In genomic region chr4:105158169-105158555, GRCm38 (mm10) we compare ENCODE assay signal across 8 mouse cellular contexts. TPM values are rescaled to one million over a fixed set of nuclear protein-coding genes. Genes with fewer than 3 reads are reported as not detected.
DNase-seq lines count a peak whose midpoint lies in the region; ATAC-seq and TF ChIP-seq lines count a peak whose summit lies in the region.

No protein-coding gene starts in this region.

- H3K79me2 ChIP-seq in CH12.LX (replicated peaks; ENCODE audit: control insufficient read depth, extremely low read depth, insufficient read depth, poor library complexity, severe bottlenecking): no peaks in the 10 kb centered on the region

- TF ChIP-seq EP300 in CH12.LX (IDR thresholded peaks at IDR 0.05; ENCODE audit: low read length): no peak

- H3K36me3 ChIP-seq in CH12.LX (replicated peaks in 1 of 2; ENCODE audit: control insufficient read depth in 1 of 2, insufficient read depth in 1 of 2, low read length in 1 of 2): no peaks in the 10 kb centered on the region
- no peaks in the 10 kb centered on the region for H3K36me3 ChIP-seq in forebrain, embryonic 16.5 days (ENCODE audit: control insufficient read depth, insufficient read depth)
- H3K36me3 ChIP-seq in lung, embryonic 16.5 days (ENCODE audit: control insufficient read depth, insufficient read depth, low read length): no peaks in the 10 kb centered on the region; the same call in 1 of the 2 replicates

- TF ChIP-seq POLR2A in CH12.LX (IDR thresholded peaks at IDR 0.05; ENCODE audit: low read depth, low read length): no peak

- intact Hi-C loops in heart, postnatal 36 days (cut with DNase I): loop anchor here (2.0 to 10.0 kb wide), 6 partner anchors 49 to 499 kb away; no protein-coding TSS in a partner anchor

- peak overlapping the region; percentile 99 for H3K4me2 ChIP-seq in CH12.LX (ENCODE audit: insufficient read depth, low read depth, poor library complexity, severe bottlenecking)
- H3K4me2 ChIP-seq in forebrain, embryonic 16.5 days (ENCODE audit: low read length): peak overlapping the region; percentile 79
- peak overlapping the region; percentile 68 for H3K4me2 ChIP-seq in lung, embryonic 16.5 days (ENCODE audit: low read depth, low read length)

- H3K4me3 ChIP-seq in CH12.LX (replicated peaks in 1 of 3; ENCODE audit: low read depth in 2 of 3, low read length in 2 of 3, poor library complexity in 1 of 3): peak overlapping the region; percentile 43 to 78 (median 66)
- H3K4me3 ChIP-seq in forebrain, embryonic 16.5 days (replicated peaks; ENCODE audit: low read length): peak overlapping the region; percentile 76
- H3K4me3 ChIP-seq in lung, embryonic 16.5 days (ENCODE audit: low read length): peak overlapping the region; percentile 93

- in situ Hi-C loops in CH12.LX (cut with MboI; ENCODE audit: low pct_ligation_motif_present, low pct_unique_long_range_greater_than_20kb, low sequenced_read_pairs): loop anchor here (5.0 kb wide), 1 partner anchor 154 kb away; no protein-coding TSS in a partner anchor

- H3K4me1 ChIP-seq in CH12.LX (ENCODE audit: control insufficient read depth in 1 of 2, insufficient read depth in 2 of 2): peaks cover 0 to 21% of the 10 kb centered on the region in 2 experiments; a peak in 2 of 4 replicates
- H3K4me1 ChIP-seq in forebrain, embryonic 16.5 days (replicated peaks; ENCODE audit: control insufficient read depth, insufficient read depth, low read length): peaks cover 26% of the 10 kb centered on the region
- H3K4me1 ChIP-seq in lung, embryonic 16.5 days (replicated peaks; ENCODE audit: control insufficient read depth, insufficient read depth, low read length): peaks cover 9% of the 10 kb centered on the region; the same call in 1 of the 2 replicates

- dilution Hi-C loops in CH12.LX (cut with MboI; ENCODE audit: extremely low pct_ligation_motif_present, extremely low pct_unique_long_range_greater_than_20kb, low sequenced_read_pairs): no loop called here

- H3K27me3 ChIP-seq in CH12.LX (replicated peaks): no peaks in the 10 kb centered on the region
- no peaks in the 10 kb centered on the region for H3K27me3 ChIP-seq in forebrain, embryonic 16.5 days (replicated peaks; ENCODE audit: control insufficient read depth, insufficient read depth, low read length)
- no peaks in the 10 kb centered on the region; the same call in 1 of the 2 replicates for H3K27me3 ChIP-seq in lung, embryonic 16.5 days (ENCODE audit: control insufficient read depth, insufficient read depth, low read depth, low read length)

- H3K9me3 ChIP-seq in CH12.LX (replicated peaks; ENCODE audit: low read length): no peaks in the 10 kb centered on the region
- no peaks in the 10 kb centered on the region for H3K9me3 ChIP-seq in forebrain, embryonic 16.5 days (ENCODE audit: control insufficient read depth, low read length)
- H3K9me3 ChIP-seq in lung, embryonic 16.5 days (ENCODE audit: control insufficient read depth, low read length): no peaks in the 10 kb centered on the region

- H3K27ac ChIP-seq in CH12.LX (ENCODE audit: insufficient read depth, low read depth): no peak overlapping the region
- H3K27ac ChIP-seq in forebrain, embryonic 16.5 days (ENCODE audit: low read length): peak overlapping the region; percentile 89
- H3K27ac ChIP-seq in lung, embryonic 16.5 days (ENCODE audit: low read length): peak overlapping the region; percentile 90

- peak in 1 of 2 experiments; percentile 35; a peak in 2 of 4 replicates for TF ChIP-seq CTCF in CH12.LX (conservative IDR thresholded peaks at IDR 0.05 in 1 of 2, IDR thresholded peaks at IDR 0.05 in 1 of 2; ENCODE audit: low read depth in 2 of 2, low read length in 2 of 2)

- ATAC-seq in forebrain, embryonic 16.5 days: peak; percentile 78
- ATAC-seq in lung, embryonic 16.5 days (ENCODE audit: low read depth): peak; percentile 65

- peak; percentile 7 for TF ChIP-seq RAD21 in CH12.LX (IDR thresholded peaks at IDR 0.05; ENCODE audit: low read depth, low read length)

- under 1% methylated on average over 26 of the region's 26 CpGs for WGBS in forebrain, embryonic 16.5 days
- 0% methylated on average over 26 of the region's 26 CpGs for WGBS in lung, embryonic 16.5 days

- DNase-seq in CH12.LX (ENCODE audit: extremely low read depth): peak; percentile 66
- DNase-seq in cerebellum, adult 11 months: peak; percentile 26
- peak; percentile 78 to 85 for DNase-seq in heart, postnatal 36 days
- peak; percentile 53 to 63 for DNase-seq in layer of hippocampus, adult 8-10 months (ENCODE audit: low spot score in 2 of 2)
- DNase-seq in ovary, adult 18-20 months (ENCODE audit: low spot score): peak; percentile 68
- peak; percentile 53 to 55 for DNase-seq in thymus, adult 18-20 months

- H3K9ac ChIP-seq in CH12.LX (ENCODE audit: insufficient read depth, low read depth): peak overlapping the region; percentile 49; the same call in 1 of the 2 replicates
- H3K9ac ChIP-seq in forebrain, embryonic 16.5 days (replicated peaks; ENCODE audit: low read depth, low read length): peak overlapping the region; percentile 73
- peak overlapping the region; percentile 95 for H3K9ac ChIP-seq in lung, embryonic 16.5 days (ENCODE audit: low read length)

TF ChIP-seq in CH12.LX, 34 proteins besides CTCF, POLR2A, EP300 and RAD21:
- TF ChIP-seq HCFC1 (IDR thresholded peaks at IDR 0.05; ENCODE audit: low read depth, low read length): no peak
- peak; percentile 98 for TF ChIP-seq UBTF (IDR thresholded peaks at IDR 0.05; ENCODE audit: low read depth, low read length)
- peak; percentile 33; the same call in 1 of the 2 replicates for TF ChIP-seq IRF4 (IDR thresholded peaks at IDR 0.05; ENCODE audit: low read depth, low read length)
- TF ChIP-seq JUND (conservative IDR thresholded peaks at IDR 0.05; ENCODE audit: low read depth, low read length): no peak
- peak; percentile 81 for TF ChIP-seq ZKSCAN1 (IDR thresholded peaks at IDR 0.05; ENCODE audit: borderline replicate concordance, low read depth, low read length)
- TF ChIP-seq SIN3A (IDR thresholded peaks at IDR 0.05; ENCODE audit: low read length): peak; percentile 42; the same call in 1 of the 2 replicates
- TF ChIP-seq JUN (IDR thresholded peaks at IDR 0.05; ENCODE audit: insufficient read depth, low read depth, low read length): no peak
- TF ChIP-seq ZC3H11A (IDR thresholded peaks at IDR 0.05; ENCODE audit: low read depth, low read length): no peak
- no peak for TF ChIP-seq MEF2A (IDR thresholded peaks at IDR 0.05; ENCODE audit: borderline replicate concordance, low read depth, low read length)
TF ChIP-seq in CH12.LX: peak in this region for 4.

RNA-seq across cellular contexts. Expression of gene Plpp3, which starts 1.0 kb away (rescaled TPM):
- total RNA-seq in CH12.LX (2012; rRNA removed): 0.17 and 0.34 TPM in 2 replicates
- 1.2 and 1.3 TPM in 2 replicates for total RNA-seq in CH12.LX (2014; rRNA removed)
- 1.0 and 1.6 TPM in 2 replicates for polyA plus RNA-seq in CH12.LX (2012; ENCODE audit: insufficient read length, low read depth)
- polyA plus RNA-seq in forebrain, embryonic 16.5 days (2015; fragmentation: Nextera tagmentation; extraction: Ambion mirVana): 67.7 and 76.8 TPM in 2 replicates
- total RNA-seq in heart, postnatal 36 days (2021): 10 to 100 TPM; 66.2 to 75.1 TPM
- total RNA-seq in layer of hippocampus, adult 8-10 months (2022): 100 to 1,000 TPM; 212 to 254 (median 222) TPM
- 92.1 and 94.2 TPM in 2 replicates for polyA plus RNA-seq in lung, embryonic 16.5 days (2015; fragmentation: Nextera tagmentation; extraction: Ambion mirVana)

RNA-seq across cellular contexts. Expression of gene Prkaa2, which starts 48.5 kb away (rescaled TPM):
- total RNA-seq in CH12.LX (2012; rRNA removed): 0.34 and 0.68 TPM in 2 replicates
- 0.23 TPM in 2 replicates for total RNA-seq in CH12.LX (2014; rRNA removed)
- polyA plus RNA-seq in CH12.LX (2012; ENCODE audit: insufficient read length, low read depth): 0.20 and 0.29 TPM in 2 replicates
- 14.0 and 14.4 TPM in 2 replicates for polyA plus RNA-seq in forebrain, embryonic 16.5 days (2015; fragmentation: Nextera tagmentation; extraction: Ambion mirVana)
- 10 to 100 TPM; 76.0 to 78.1 TPM for total RNA-seq in heart, postnatal 36 days (2021)
- 10 to 100 TPM; 19.1 to 21.2 (median 20.1) TPM for total RNA-seq in layer of hippocampus, adult 8-10 months (2022)
- polyA plus RNA-seq in lung, embryonic 16.5 days (2015; fragmentation: Nextera tagmentation; extraction: Ambion mirVana): 2.1 and 2.8 TPM in 2 replicates

Comparison
In these comparisons a context has a peak if more than half of its experiments do, and no peak if none do; other contexts are left out.
1. DNase-seq: peak in every context shown above with its lines; median percentile 82 in heart, postnatal 36 days; 68 in ovary, adult 18-20 months; 66 in CH12.LX; 58 in layer of hippocampus, adult 8-10 months; 54 in thymus, adult 18-20 months; 26 in cerebellum, adult 11 months.
2. RNA of gene Plpp3, which starts 1.0 kb away (total RNA-seq): 212 to 254 TPM in layer of hippocampus, adult 8-10 months and 66.2 to 75.1 TPM in heart, postnatal 36 days; 0.17 to 1.3 TPM in CH12.LX; every median in the first group is over 10 times any median in the second.
3. RNA of gene Prkaa2, which starts 48.5 kb away (total RNA-seq): 76.0 to 78.1 TPM in heart, postnatal 36 days and 19.1 to 21.2 TPM in layer of hippocampus, adult 8-10 months; 0.23 to 0.68 TPM in CH12.LX; every median in the first group is over 10 times any median in the second.
4. Peak in every context shown above with its lines, with median percentiles within 50 percentile points of each other: H3K4me2 ChIP-seq, H3K4me3 ChIP-seq and H3K9ac ChIP-seq.